Mouse (Mus musculus) lung, adult 2 months (tissue): ENCODE data around the gene Spaca9.

Experiments
- CTCF ChIP-seq: fragments of 200-500 bp; IDR thresholded peaks from 2 replicates; pipeline ENCODE4 v1.5.1; 2011; ENCODE audit warnings: mild to moderate bottlenecking, low read length, control low read depth; ENCODE audit not compliant: insufficient read depth
- POLR2A ChIP-seq: fragments of 200-500 bp; IDR thresholded peaks from 2 replicates; pipeline ENCODE4 v1.6.1; 2011; ENCODE audit warnings: low read depth, mild to moderate bottlenecking, control low read depth, low read length, borderline replicate concordance; ENCODE audit errors: extremely low read depth

DNA sequence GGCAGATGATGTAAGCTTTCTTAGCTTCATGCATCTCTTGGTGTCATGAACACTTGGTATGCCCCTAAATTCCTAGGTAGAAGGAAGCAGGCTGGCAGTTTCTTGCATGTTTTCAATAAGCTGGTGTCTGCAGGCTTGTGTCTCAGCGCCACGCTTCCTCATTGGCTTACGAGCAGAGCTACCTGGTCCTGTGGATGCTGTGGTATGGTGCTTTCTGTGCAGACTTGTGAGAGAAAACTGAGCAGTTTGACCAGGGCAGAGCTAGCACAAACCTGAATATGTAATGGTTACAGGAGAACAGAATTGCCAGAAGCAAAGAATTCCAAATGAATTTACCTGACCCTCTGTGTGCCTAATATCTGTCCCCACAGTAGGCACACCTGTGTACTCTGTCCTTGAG, 56.4 kb downstream of the Spaca9 start:
- TF ChIP-seq CTCF (no peak), POLR2A (no peak)
